Mouse (Mus musculus): Measurements from ENCODE around the gene Hand1.
A peak's percentile ranks its signal among the peaks of the same experiment; 100 is the strongest.
"Not testable (repeated sequence)": the region's sequence is repeated elsewhere in the genome, so short reads cannot be mapped to it uniquely, and the experiment has no call there.

Gene Hand1

DNA sequence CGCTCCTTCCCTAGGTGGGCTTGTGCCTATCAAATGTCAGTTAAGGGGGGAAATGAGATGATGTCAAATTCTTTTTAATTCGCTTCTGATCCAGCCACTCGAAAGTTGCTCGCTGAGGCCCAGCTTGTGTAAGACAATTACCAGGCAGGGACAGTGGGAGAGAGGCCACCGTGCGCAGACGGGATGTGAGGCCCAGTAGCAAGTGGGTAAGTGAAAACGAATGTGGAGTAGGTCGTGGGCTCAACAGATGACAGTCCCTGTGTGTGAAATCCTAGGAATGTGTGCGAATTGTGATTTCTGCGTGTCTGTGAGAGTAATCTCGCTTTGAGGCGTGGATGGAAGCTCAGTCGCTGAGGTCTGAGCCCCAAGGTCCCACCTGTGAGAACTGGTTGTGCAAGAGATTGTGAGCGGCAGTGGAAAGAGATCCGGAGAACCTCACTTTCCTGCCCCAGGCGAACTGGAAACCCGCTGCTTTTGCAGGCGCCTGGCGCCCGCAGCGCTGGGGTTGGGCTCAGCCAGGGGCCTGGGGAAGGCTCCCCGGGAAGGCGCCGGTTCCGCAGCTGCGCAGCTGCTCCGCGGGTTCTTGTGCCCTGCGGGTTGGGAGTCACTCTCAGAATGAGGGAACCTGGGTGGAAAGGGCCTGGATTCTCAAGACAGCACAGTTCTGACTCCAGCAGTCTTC, 819 bp upstream of the Hand1 start:
- no peak for DNase-seq (ENCODE audit: low read depth)

DNA sequence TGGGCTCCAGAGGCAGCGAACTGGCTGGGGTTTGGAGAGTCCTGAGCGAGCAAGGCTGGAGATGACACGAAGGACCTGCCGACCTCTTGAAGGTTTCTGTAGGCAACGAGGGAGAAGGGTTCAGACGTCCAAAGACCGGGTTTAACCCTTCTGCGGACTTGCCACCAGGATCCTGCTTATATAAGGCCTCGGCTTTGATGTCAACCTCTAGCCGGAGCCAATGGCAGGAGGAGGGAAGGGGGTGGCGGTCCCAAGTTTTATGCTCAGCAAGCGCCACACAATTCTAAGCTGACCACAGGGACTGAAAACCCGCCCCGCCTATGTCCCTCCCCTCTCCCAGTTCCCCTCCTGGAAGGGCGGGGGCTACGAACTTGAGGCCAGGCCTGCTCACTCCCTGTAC, 757 bp downstream of the Hand1 start:
- no peak for DNase-seq (ENCODE audit: low read depth)

DNA sequence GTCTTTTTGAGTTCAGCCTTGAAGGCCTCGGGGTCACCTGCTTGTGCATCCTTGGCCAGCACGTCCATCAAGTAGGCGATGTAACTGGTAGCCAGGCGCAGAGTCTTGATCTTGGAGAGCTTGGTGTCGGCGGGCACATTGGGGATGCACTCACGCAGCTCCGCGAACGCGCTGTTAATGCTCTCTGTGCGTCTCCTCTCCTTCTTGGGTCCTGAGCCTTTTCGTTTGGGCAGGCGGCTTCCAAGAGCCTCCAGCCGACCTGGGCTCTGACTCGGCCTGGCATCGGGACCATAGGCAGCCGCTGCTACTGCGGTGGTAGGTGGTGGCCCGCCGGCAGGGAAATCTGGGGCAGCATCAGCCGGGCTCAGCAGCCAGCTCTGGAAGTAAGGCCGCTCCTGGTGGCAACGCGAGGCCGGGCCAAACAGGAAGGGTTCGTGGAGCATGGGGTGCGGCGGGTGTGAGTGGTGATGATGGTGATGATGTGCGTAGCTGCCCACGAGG, 1.3 kb downstream of the Hand1 start:
- no peak for DNase-seq (ENCODE audit: low read depth)

DNA sequence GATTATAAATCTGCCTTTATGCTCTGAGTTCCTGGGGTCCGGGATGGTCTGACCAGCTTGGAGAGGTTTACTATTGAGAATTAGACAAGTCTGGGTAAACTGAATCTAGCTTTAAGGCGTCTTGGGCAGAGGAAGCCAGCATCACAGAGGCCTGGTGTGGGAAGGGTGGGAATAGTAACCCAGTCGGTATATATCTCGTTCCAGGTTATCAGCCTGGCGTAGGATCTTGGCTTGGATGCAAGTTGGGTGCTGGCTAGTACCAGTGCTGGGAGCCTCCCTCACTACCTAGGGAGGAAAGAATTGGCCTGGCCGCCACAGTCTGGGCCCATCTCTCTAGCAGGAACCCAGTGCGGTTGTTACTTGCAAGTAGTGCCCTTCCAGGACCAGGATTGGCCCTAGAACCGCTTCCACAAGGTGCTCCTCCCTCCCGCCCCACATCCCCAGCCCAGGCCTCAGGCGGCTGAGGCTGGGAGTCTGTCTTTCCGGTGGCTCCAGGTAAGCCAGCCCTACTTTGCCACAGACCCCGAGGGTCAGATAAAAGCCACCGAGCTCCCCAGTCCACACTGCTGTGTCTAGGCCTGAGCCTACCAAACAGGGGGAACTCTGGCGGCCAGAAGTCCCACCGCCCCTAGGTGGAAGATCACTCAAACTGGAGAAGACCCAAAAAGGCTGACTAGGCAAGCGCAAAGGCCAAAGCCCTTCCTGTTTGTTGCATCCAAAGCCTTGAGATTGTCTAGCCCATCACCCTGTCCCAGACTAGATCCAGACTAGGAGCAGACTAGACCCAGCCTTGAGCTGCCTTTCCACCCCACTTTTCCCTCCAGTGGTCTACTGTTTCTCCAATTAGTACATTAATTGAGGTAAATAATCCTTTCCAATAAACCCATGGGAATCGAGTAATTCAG, 2.5 kb downstream of the Hand1 start:
- DNase-seq (ENCODE audit: low read depth) = no peak

DNA sequence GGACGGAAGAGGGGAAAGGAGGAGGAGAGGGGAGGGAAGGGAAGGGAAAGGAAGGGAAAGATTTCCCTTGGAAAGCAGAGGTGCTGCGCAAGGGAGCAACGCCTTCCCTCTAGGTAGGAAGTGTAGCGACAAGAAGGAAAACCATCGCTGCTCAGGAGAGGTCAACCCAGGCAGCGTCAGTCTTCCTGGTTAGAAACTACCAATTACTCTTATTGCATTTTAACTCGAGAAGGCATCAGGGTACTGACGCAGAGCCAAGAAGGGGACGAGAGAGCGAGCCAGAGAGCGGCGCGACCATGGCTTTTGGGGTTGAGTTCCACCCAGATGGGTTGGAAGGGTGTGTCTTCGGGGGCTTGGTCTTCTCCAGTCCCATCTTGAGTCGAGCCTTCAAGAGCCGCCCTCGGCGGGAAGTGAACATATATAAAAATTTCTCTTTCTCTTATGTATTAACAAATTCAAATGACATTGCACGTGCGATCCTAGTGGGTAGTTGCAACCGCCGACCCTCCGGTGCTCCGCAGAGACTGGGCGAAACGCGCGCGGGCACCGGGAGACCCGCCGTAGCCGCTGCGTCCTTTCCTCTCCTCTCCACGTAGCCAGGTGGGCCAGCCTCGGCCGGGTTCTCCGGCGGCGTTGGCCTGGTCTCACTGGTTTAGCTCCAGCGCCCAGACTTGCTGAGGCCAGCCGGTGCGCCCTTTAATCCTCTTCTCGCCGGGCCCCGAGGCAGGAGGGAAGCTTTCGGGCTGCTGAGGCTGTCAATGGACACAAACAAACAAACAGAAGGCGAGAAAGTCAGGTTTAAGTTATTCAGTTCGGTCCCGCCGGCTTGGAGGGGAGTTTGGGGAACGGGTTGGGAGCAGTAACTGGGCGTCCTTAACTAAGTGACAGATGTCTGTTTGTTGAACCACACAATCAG, 3.4 kb downstream of the Hand1 start:
- no peak for DNase-seq (ENCODE audit: low read depth)

DNA sequence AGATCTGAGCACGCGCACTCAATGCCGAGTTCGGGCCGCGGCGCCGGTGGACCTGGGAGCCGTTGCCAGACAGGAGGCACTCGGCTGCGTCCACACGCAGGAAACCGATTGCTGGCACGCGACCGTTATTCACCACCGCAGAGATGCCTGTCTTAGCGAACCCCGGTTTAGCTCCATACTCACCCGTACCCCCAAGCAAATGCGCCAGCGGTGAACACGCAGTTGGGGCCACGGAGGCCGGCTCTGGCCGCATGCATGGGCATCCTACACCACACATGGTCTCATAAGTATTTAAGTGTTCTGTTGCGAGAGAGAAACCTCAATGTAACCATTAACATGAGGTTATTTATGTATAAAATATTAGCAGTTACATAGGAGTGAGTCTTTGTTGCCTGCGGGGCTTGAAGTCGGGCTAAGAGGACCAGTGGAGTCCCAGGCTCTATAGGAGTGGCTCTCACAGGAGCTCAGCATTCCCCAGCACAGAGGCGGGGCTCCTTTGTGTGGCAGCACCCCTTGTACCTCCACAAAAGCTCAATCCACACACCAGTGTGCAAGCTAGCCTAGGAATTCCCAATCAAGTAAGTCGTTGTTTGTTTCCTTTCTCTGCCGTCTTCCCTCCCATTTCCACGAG, 4.6 kb downstream of the Hand1 start:
- no peak for DNase-seq (ENCODE audit: low read depth)

DNA sequence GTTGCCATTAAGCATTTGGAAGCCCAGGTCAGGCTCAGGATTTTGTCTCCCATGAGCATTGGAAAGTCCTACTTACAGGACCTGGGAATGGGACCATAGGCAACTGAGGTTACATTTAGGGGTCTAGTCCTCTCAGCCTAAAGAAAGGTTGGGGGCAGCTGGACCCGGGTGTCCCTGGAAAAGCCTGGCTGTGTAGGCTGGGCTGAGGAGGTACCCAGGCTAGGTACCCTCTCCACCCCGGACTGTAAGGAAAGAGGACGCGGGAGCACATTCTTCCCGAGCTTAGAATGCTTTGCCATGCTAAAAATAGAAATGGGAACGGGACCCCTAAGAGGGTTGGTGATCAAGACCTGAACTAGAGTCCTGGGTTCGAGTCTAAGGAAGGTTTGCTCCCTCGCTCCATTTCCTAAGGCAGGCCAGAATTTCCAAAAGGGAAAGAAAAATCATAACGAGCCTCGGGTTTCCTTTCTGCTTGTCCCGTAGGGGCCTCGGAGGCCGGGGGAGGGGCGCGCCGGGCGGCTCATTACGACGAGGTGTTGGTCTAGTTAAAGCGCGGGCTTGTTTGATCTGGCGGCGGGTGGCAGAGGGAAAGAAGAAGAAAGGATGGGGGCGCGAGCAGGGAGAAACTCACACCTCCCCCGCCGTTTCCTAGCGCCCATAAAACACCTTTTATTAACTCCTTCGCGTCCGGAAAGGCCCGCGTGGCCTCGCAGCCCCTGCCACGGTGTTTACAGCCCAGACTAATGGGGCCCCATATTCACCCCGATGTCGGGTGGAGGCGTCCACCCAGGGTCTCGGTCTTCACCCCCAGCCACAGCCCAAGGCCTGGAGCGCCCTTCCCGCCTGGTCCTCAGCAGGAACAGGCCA, 5.3 kb downstream of the Hand1 start:
- DNase-seq (ENCODE audit: low read depth) = no peak

DNA sequence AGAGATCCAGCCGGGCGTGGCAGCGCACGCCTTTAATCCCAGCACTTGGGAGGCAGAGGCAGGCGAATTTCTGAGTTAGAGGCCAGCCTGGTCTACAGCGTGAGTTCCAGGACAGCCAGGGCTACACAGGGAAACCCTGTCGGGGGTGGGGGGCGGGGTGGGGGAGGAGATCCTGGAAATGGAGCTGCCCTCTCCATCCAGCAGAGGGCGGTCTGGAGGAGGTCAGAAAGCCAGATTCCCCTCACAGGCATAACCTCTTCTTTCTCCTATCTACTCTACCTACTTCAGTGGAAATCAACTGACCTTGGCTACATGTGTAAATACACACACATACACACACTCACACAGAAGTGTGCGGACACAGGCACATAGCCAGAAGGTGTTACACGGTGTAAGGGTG, 7.4 kb downstream of the Hand1 start:
- not testable (repeated sequence) for DNase-seq (ENCODE audit: low read depth)

DNA sequence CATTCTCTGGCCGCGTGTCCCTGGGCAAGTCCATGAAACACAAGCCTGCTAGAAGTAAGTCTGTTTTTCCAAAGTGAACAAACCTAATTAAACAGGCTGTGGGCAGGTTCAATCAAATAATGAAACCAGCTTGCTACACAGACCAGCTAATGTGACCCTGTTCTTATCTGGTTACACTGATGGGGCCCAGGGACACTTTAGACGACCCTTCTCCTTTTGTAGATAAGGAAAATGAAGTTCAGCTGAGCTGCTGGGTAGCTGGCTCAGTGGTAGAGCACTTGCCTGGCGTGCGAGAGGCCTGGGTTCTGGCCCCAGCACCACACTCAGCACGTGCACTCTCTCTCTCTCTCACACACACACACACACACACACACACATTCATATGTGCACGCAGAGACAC, 8.9 kb downstream of the Hand1 start:
- no peak for DNase-seq (ENCODE audit: low read depth)

DNA sequence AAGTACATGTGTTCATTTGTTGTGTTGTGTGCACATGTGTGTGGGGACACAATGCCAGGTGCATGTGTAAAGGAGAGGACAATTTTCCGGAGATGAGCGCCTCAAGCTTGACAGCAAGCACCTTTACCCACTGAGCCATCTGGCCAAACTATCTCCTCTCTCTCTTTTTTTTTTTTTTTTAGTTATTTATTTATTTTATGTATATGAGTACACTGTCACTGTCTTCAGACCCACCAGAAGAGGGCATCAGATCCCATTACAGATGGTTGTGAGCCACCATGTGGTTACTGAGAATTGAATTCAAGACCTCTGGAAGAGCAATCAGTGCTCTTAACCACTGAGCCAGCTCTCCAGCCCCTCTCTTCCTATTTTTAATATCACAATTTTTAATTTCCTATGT, 9.5 kb downstream of the Hand1 start:
- not testable (repeated sequence) for DNase-seq (ENCODE audit: low read depth)

DNA sequence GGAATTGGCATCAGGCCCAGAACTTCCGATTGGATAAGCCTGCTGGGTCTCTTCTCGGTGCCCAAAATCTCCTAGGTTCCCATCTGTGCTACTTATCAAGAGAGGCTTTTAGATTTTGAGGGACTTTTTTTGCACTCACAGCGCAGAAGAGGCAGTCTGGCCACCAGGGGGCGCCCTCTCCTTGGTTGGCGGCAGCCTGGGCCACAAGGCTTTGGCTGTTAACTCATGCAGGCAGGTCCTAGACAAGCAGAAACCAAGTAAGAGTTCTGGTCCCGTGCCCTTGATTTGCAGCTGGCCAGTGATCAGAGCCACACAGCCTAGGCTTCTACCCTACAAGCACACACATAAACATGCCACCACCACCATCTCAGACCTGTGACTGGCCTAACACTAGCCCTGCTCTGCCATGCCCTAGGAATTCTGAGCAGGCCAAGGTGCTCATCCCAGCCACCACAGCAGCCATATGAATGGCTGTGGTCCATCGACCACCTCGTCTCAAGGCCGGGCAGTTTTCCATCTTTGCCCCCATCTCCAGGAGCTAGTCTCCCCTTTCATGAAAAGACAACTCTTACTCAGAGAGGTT, 12.5 kb downstream of the Hand1 start:
- DNase-seq (ENCODE audit: low read depth) = peak; percentile 56

DNA sequence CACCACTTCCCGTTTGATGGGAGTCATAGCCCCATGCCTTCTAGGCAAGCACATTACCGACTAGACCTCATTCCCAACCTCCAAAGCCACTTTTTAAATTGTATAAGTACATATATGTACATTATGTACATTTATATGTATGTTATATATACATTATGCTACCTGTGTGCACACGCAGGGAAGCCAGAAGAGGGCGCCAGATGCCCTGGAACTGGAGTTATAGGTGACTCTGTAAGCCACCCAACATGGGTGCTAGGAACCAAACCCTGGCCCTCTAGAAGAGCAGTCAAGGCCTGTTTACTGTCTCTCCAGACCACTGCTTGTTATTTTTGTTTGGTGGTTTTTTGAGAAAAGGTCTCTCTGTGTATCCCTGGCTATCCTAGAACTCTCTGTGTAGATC, 14.4 kb downstream of the Hand1 start:
- DNase-seq (ENCODE audit: low read depth) = no peak

DNA sequence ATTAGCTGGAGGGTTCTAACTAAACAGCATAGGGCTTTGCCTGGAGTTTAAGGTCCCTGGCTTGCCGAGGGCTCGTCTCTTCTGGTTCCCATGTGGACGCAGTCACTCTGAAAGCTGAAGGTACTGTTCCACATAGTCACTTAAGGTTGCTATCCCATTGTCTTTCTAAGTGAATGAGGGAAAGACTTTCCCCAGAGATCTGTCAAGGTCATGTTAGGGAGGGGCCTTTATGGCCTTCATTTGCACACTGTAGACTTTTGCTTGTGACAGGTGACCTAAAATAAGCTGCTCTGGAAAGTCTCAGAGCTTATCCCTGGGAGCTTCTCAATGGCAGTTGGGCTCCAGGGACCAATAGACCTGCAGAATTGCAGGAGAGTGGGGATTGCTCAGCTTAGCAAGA, 19.0 kb downstream of the Hand1 start:
- DNase-seq (ENCODE audit: low read depth) = no peak

DNA sequence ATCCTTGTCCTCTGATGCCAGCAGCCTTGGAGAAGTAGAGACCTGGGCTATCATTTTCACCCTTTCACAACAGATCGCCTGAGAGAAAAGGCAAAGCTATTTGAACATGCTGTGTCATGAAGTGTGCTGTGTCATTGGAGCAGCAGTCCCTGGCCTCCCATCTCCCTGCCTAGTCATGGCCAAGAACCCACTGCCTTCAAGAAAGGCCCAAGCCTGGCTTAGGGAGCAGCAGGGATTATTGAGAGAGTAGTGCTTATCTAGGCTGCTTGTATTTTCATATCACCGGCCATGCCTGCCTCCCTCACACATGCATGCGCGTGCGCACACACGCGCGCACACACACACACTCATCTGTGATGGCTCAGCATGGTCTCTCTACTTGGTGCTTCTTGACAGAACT, 20.4 kb downstream of the Hand1 start:
- DNase-seq (ENCODE audit: low read depth) = no peak

DNA sequence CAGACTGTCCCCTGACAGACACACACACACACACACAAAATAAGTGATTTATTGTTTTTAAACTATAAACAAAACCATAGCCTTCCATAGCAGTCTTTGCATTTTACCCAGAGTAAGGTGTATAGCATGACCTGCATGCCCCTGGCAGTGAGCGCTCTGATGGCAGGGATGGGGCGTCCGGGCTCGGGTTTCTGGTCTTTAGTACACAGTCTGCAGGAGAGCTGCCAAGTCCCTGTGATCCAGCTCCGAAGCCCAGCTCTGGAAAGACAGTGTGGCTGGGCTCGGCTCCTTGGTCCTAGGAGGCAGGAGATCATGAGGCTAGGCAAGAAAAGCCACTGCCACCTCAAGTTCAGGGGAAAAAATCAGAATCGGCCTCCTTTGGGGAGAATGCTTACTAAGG, 21.6 kb downstream of the Hand1 start:
- DNase-seq (ENCODE audit: low read depth) = no peak

DNA sequence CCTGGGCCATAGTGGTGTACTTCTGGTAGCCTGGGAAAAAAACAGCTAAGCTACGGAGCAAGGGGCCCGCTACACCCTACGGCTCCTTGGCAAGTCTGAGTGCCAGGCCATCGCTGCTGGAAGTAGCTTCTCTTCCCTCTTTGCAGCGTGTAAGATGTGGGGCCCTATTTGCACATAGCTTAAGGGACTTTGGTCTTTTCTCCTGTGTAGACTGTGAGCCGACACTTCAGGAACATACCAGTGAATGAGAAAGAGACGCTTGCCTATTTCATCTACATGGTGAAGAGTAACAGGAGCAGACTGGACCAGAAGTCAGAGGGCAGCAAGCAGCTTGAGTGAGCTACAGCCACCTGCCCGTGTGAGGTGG, 22.9 kb downstream of the Hand1 start:
- no peak for DNase-seq (ENCODE audit: low read depth)

DNA sequence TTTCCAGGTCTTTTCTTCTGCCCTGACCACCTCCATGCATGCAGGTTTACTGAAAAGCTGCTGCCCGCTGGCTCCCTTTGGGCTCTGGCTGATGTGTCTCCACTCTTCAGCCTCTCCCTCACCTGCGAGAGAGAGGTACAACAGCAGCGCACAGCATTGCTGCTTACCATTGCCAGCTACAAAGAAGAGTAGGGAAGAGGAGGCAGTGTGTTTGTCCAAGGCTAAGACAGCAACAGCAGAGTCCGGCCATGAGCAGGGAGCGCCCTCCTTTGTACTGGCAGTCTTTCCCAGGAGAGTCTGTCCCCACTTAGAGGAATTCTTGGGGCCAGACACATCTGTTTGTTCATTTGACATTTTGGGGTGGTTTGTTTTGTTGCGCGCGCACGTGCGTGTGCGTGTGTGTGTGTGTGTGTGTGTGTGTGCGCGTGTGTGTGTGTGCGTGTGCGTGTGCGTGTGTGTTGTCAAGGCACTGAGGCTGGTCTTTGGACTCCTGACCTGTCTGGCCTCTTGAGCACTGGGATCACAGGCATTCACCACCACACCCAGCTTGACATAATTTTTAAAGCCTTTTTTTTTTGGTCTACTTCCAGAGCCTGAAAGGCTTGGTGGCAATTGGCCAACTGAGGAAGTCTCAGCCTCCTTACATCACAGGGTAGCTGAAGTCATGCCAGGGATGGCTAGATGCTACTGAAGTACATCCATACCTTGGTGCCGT, 23.4 kb downstream of the Hand1 start:
- DNase-seq (ENCODE audit: low read depth) = no peak

DNA sequence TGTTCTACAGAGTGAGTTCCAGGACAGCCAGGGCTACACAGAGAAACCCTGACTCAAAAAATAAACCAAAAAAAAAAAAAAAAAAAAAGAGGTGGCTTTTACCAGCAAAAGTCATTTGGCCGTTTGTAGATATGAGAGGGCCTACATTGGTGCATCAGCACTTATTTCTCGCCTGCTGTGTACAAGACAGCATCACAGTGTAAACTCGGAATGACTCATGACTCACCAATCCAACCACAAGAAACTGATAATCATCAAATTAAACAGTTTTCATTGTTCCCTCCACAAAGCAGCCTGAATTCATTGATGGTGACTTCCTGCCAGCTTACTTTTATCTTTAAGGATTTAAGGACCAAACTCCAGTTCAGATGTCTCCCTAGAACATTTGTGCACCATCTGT, 27.6 kb downstream of the Hand1 start:
- DNase-seq (ENCODE audit: low read depth) = no peak

DNA sequence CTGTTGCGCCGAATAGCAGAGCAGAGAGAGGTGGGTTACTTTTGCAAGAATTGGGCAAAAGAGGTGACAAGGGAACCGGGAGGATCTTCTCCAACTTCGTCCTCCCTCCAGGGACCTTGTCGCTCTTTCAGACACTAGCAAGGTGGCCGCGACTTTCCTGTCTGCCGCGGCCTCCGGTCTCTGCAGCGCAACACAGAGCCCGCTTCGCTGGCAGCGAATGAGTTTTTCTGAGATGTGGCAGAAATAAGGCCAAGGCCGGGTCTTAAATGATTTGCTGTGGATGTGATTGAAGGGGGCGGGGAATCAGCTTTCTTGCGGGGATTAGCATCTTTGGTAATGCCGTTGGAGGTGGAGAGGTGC, 30.1 kb downstream of the Hand1 start:
- DNase-seq (ENCODE audit: low read depth) = no peak

Data from c-Kit-positive CD71-positive TER-119-negative erythroid progenitor cells, embryonic 14.5 days (primary cell).